Mouse (Mus musculus) testis, adult 2 months (tissue): ENCODE results near the gene Alox12.

Experiments used
- CTCF ChIP-seq: fragments of 200-500 bp; IDR thresholded peaks from 2 replicates; pipeline ENCODE4 v1.5.1; 2012; ENCODE audit warnings: low read depth, mild to moderate bottlenecking, inconsistent platforms, low read length, moderate library complexity; ENCODE audit not compliant: control insufficient read depth, insufficient read depth, insufficient replicate concordance
- POLR2A ChIP-seq: fragments of 200-500 bp; IDR thresholded peaks from 2 replicates; pipeline ENCODE4 v1.6.1; 2012; ENCODE audit warnings: low read depth, mild to moderate bottlenecking, inconsistent platforms, low read length, moderate library complexity; ENCODE audit not compliant: control insufficient read depth

DNA sequence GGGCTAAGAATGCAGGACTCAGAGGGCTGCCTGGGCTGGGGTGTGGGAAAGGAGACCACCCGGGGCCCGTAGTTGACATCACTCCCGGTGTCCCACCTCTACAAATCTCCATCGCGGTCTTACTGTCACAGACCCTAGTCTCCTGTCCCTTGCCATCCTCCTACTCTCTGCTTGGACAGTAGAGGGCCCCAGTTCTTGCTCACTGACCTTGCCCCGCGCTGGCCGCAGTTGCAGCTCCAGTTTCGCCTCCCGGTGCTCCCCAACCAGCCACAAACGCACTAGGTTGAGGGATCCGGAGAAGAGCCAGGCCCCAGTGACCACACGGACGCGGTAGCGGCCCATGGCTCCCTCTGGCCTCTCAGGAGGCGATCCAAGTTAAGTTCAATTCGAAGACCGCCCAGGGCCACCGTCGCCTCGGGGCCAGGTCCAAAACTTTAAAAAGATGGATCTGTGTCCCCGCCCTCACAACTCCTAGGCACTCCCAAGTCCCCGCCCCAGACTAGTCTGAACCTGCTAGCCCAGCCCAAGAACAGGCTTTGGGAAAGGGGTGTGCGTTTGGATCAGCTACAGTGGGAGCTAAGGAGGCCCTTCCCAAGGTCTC is at the start of gene Alox12:
- TF ChIP-seq POLR2A (no peak), CTCF (peak; percentile 32; the same call in 1 of the 2 replicates)
